In the genomic region with DNA sequence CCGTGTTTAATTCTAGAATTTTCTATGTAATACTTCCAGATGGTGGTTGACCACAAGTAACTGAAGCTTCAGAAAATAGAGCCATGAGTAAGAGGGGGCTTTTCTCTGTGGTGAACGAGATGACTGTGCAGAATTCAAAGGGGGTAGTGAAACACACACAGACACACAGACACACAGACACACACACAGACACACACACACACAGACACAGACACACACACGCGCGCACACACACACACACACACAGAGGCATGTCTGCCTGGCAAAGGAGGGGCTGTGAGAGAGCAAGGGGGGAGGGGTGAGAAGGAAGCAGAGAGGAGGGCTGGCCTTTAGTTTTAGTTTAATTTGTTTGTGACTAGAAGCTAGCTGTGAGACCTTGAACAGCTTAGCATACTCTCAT, we compare ENCODE assay signal across 19 mouse cellular contexts. TPM values are rescaled to one million over a fixed set of nuclear protein-coding genes. Genes with fewer than 3 reads are reported as not detected.
A peak's percentile ranks its signal among the peaks of the same experiment; 100 is the strongest.
DNase-seq lines count a peak whose midpoint lies in the region; ATAC-seq and TF ChIP-seq lines count a peak whose summit lies in the region.
"Had no signal": no experiment of that assay in that cellular context is flagged by ENCODE, and none has a peak within 500 bp of the region (broad histone marks: within the 10 kb centered on the region; RNA-seq: fewer than 3 reads in every experiment).

No protein-coding gene starts in this region.

- peak; percentile 3 for TF ChIP-seq RAD21 in CH12.LX (IDR thresholded peaks at IDR 0.05; ENCODE audit: low read depth, low read length)

- no peaks in the 10 kb centered on the region for H3K27me3 ChIP-seq in CH12.LX (replicated peaks)
- no peaks in the 10 kb centered on the region for H3K27me3 ChIP-seq in megakaryocyte, embryonic 14.5 days (replicated peaks)
- H3K27me3 ChIP-seq: embryonic facial prominence, embryonic 15.5 days; forebrain, embryonic 15.5 days; lung, embryonic 15.5 days; midbrain, embryonic 13.5 days had no signal

- DNase-seq in B cell, adult 2 months, result peak; percentile 37 to 45
- DNase-seq in CH12.LX (ENCODE audit: extremely low read depth), result peak; percentile 95
- no peak for DNase-seq in heart, adult 11 months
- no peak for DNase-seq in lung, postnatal 10 days
- no peak for DNase-seq in frontal cortex, adult 2 months (ENCODE audit: extremely low spot score in 1 of 2, low spot score in 1 of 2)
- DNase-seq: adrenal gland, postnatal 25 days; cerebellum, adult 11-12 months; heart, postnatal 10 days; kidney, adult 2 months had no signal

- peak overlapping the region; percentile 97; the same call in 1 of the 2 replicates for H3K4me2 ChIP-seq in CH12.LX (ENCODE audit: insufficient read depth, low read depth, poor library complexity, severe bottlenecking)
- H3K4me2 ChIP-seq: embryonic facial prominence, embryonic 15.5 days; forebrain, embryonic 15.5 days; lung, embryonic 15.5 days; midbrain, embryonic 13.5 days had no signal

- H3K9ac ChIP-seq in CH12.LX (ENCODE audit: insufficient read depth, low read depth), result no peak overlapping the region
- H3K9ac ChIP-seq: embryonic facial prominence, embryonic 15.5 days; forebrain, embryonic 15.5 days; lung, embryonic 15.5 days; midbrain, embryonic 13.5 days had no signal

- peaks cover 4 to 32% of the 10 kb centered on the region in 2 experiments; a peak in 3 of 4 replicates for H3K4me1 ChIP-seq in CH12.LX (ENCODE audit: control insufficient read depth in 1 of 2, insufficient read depth in 2 of 2)
- peaks cover 69% of the 10 kb centered on the region for H3K4me1 ChIP-seq in megakaryocyte, embryonic 14.5 days
- H3K4me1 ChIP-seq: embryonic facial prominence, embryonic 15.5 days; forebrain, embryonic 15.5 days; lung, embryonic 15.5 days; midbrain, embryonic 13.5 days had no signal

- ATAC-seq in hematopoietic stem cell, adult 5-6 weeks (replicated peaks in 1 of 2; ENCODE audit: insufficient read depth in 1 of 2, low FRiP score in 2 of 2, low TSS enrichment in 1 of 2, low read depth in 1 of 2, poor library complexity in 2 of 2, severe bottlenecking in 2 of 2), result peak; percentile 46 to 58
- ATAC-seq: forebrain, embryonic 15.5 days; midbrain, embryonic 13.5 days had no signal

- peak; percentile 99 for TF ChIP-seq EP300 in CH12.LX (IDR thresholded peaks at IDR 0.05; ENCODE audit: low read length)

- dilution Hi-C loops in CH12.LX (cut with MboI; ENCODE audit: extremely low pct_ligation_motif_present, extremely low pct_unique_long_range_greater_than_20kb, low sequenced_read_pairs), result no loop called here

- in situ Hi-C loops in CH12.LX (cut with MboI; ENCODE audit: low pct_ligation_motif_present, low pct_unique_long_range_greater_than_20kb, low sequenced_read_pairs), result no loop called here

- peak overlapping the region; percentile 97 for H3K27ac ChIP-seq in CH12.LX (ENCODE audit: insufficient read depth, low read depth)
- H3K27ac ChIP-seq: embryonic facial prominence, embryonic 15.5 days; forebrain, embryonic 15.5 days; lung, embryonic 15.5 days; midbrain, embryonic 13.5 days had no signal

- peaks cover 14% of the 10 kb centered on the region for H3K79me2 ChIP-seq in CH12.LX (replicated peaks; ENCODE audit: control insufficient read depth, extremely low read depth, insufficient read depth, poor library complexity, severe bottlenecking)

- peak; percentile 40; the same call in 1 of the 2 replicates for TF ChIP-seq POLR2A in CH12.LX (IDR thresholded peaks at IDR 0.05; ENCODE audit: low read depth, low read length)

- no peaks in the 10 kb centered on the region for H3K36me3 ChIP-seq in CH12.LX (replicated peaks in 1 of 2; ENCODE audit: control insufficient read depth in 1 of 2, insufficient read depth in 1 of 2, low read length in 1 of 2)
- H3K36me3 ChIP-seq in megakaryocyte, embryonic 14.5 days (replicated peaks; ENCODE audit: low read length), result no peaks in the 10 kb centered on the region
- H3K36me3 ChIP-seq: embryonic facial prominence, embryonic 15.5 days; forebrain, embryonic 15.5 days; lung, embryonic 15.5 days; midbrain, embryonic 13.5 days had no signal

- no peaks in the 10 kb centered on the region for H3K9me3 ChIP-seq in CH12.LX (replicated peaks; ENCODE audit: low read length)
- no peaks in the 10 kb centered on the region for H3K9me3 ChIP-seq in megakaryocyte, embryonic 14.5 days
- H3K9me3 ChIP-seq: embryonic facial prominence, embryonic 15.5 days; forebrain, embryonic 15.5 days; lung, embryonic 15.5 days; midbrain, embryonic 13.5 days had no signal

- no peak for TF ChIP-seq CTCF in CH12.LX (conservative IDR thresholded peaks at IDR 0.05 in 1 of 2, IDR thresholded peaks at IDR 0.05 in 1 of 2; ENCODE audit: low read depth in 2 of 2, low read length in 2 of 2)

- peak overlapping the region in 1 of 3 experiments; percentile 26 for H3K4me3 ChIP-seq in CH12.LX (replicated peaks in 1 of 3; ENCODE audit: low read depth in 2 of 3, low read length in 2 of 3, poor library complexity in 1 of 3)
- peak overlapping the region; percentile 82 for H3K4me3 ChIP-seq in megakaryocyte, embryonic 14.5 days (replicated peaks)
- H3K4me3 ChIP-seq: embryonic facial prominence, embryonic 15.5 days; forebrain, embryonic 15.5 days; lung, embryonic 15.5 days; midbrain, embryonic 13.5 days had no signal

TF ChIP-seq in CH12.LX, 34 proteins besides CTCF, POLR2A, EP300 and RAD21 (continues in another document):
- TF ChIP-seq ELF1 (IDR thresholded peaks at IDR 0.05; ENCODE audit: low read depth, low read length), result peak; percentile 58
- TF ChIP-seq MAX (IDR thresholded peaks at IDR 0.05; ENCODE audit: low read length), result peak; percentile 72
- no peak for TF ChIP-seq USF1 (IDR thresholded peaks at IDR 0.05; ENCODE audit: low read depth, low read length)
- TF ChIP-seq TBP (conservative IDR thresholded peaks at IDR 0.05; ENCODE audit: low read depth, low read length), result no peak
- TF ChIP-seq PAX5 (IDR thresholded peaks at IDR 0.05; ENCODE audit: low read length), result no peak
- TF ChIP-seq USF2 (conservative IDR thresholded peaks at IDR 0.05; ENCODE audit: low read depth, low read length), result no peak
- peak; percentile 97 for TF ChIP-seq JUND (conservative IDR thresholded peaks at IDR 0.05; ENCODE audit: low read depth, low read length)
- peak; percentile 94 for TF ChIP-seq BHLHE40 (IDR thresholded peaks at IDR 0.05; ENCODE audit: low read depth, low read length)
- TF ChIP-seq E2F4 (IDR thresholded peaks at IDR 0.05; ENCODE audit: insufficient replicate concordance, low read depth, low read length), result no peak
- TF ChIP-seq RCOR1 (conservative IDR thresholded peaks at IDR 0.05; ENCODE audit: low read depth, low read length), result peak; percentile 97
- TF ChIP-seq GABPA (IDR thresholded peaks at IDR 0.05; ENCODE audit: insufficient replicate concordance, low read depth, low read length), result peak; percentile 8; the same call in 1 of the 2 replicates
- TF ChIP-seq MYC (IDR thresholded peaks at IDR 0.05; ENCODE audit: low read depth, low read length), result peak; percentile 69; the same call in 1 of the 2 replicates
- TF ChIP-seq TCF12 (IDR thresholded peaks at IDR 0.05; ENCODE audit: low read depth, low read length), result peak; percentile 99
- no peak for TF ChIP-seq ZC3H11A (IDR thresholded peaks at IDR 0.05; ENCODE audit: low read depth, low read length)
- peak; percentile 58; the same call in 1 of the 2 replicates for TF ChIP-seq POLR2AphosphoS2 (IDR thresholded peaks at IDR 0.05; ENCODE audit: low read depth, low read length)
- peak; percentile 58 for TF ChIP-seq HCFC1 (IDR thresholded peaks at IDR 0.05; ENCODE audit: low read depth, low read length)
- TF ChIP-seq MEF2A (IDR thresholded peaks at IDR 0.05; ENCODE audit: borderline replicate concordance, low read depth, low read length), result peak; percentile 100
- peak; percentile 68; the same call in 1 of the 2 replicates for TF ChIP-seq CHD1 (IDR thresholded peaks at IDR 0.05; ENCODE audit: low read depth, low read length)
- peak; percentile 45 for TF ChIP-seq SMC3 (IDR thresholded peaks at IDR 0.05; ENCODE audit: low read depth, low read length)
- peak; percentile 94 for TF ChIP-seq ZNF384 (IDR thresholded peaks at IDR 0.05; ENCODE audit: low read depth, low read length)
- TF ChIP-seq JUN (IDR thresholded peaks at IDR 0.05; ENCODE audit: insufficient read depth, low read depth, low read length), result peak; percentile 98
- peak; percentile 71 for TF ChIP-seq MXI1 (IDR thresholded peaks at IDR 0.05; ENCODE audit: low read depth, low read length)
- peak; percentile 99 for TF ChIP-seq IRF4 (IDR thresholded peaks at IDR 0.05; ENCODE audit: low read depth, low read length)
- peak; percentile 99 for TF ChIP-seq ETS1 (conservative IDR thresholded peaks at IDR 0.05; ENCODE audit: low read depth, low read length)
- TF ChIP-seq KAT2A (IDR thresholded peaks at IDR 0.05; ENCODE audit: insufficient replicate concordance, low read length), result no peak
- TF ChIP-seq ZMIZ1 (IDR thresholded peaks at IDR 0.05; ENCODE audit: low read depth, low read length), result peak; percentile 70
- TF ChIP-seq SIN3A (IDR thresholded peaks at IDR 0.05; ENCODE audit: low read length), result peak; percentile 96
- TF ChIP-seq MAZ (IDR thresholded peaks at IDR 0.05; ENCODE audit: low read depth, low read length), result peak; percentile 100
- peak; percentile 97 for TF ChIP-seq CHD2 (IDR thresholded peaks at IDR 0.05; ENCODE audit: low read length)

RNA-seq across cellular contexts. Expression of gene Glipr1, which starts 1.9 kb away (rescaled TPM):
- 341 and 362 TPM in 2 replicates for total RNA-seq in CH12.LX (2012; rRNA removed)
- 907 and 1,004 TPM in 2 replicates for total RNA-seq in CH12.LX (2014; rRNA removed)
- polyA plus RNA-seq in CH12.LX (2012; ENCODE audit: insufficient read length, low read depth), result 471 and 472 TPM in 2 replicates
- 334 and 380 TPM in 2 replicates for total RNA-seq in hematopoietic stem cell, adult 5-6 weeks (2017)
- polyA plus RNA-seq in megakaryocyte, embryonic 14.5 days (2012; ENCODE audit: insufficient read depth, low replicate concordance), result 2.8 and 4.5 TPM in 2 replicates
- polyA plus RNA-seq in frontal cortex, adult 2 months (2012; rRNA removed), result 1.8 and 2.2 TPM in 2 replicates

RNA-seq across cellular contexts. Expression of gene Krr1, which starts 28.1 kb away (rescaled TPM):
- total RNA-seq in CH12.LX (2012; rRNA removed) (56.9 and 72.5 TPM in 2 replicates), CH12.LX (2014; rRNA removed) (108 and 124 TPM in 2 replicates)
- 58.7 and 68.7 TPM in 2 replicates for polyA plus RNA-seq in CH12.LX (2012; ENCODE audit: insufficient read length, low read depth)
- 56.5 and 59.9 TPM in 2 replicates for total RNA-seq in hematopoietic stem cell, adult 5-6 weeks (2017)
- polyA plus RNA-seq in megakaryocyte, embryonic 14.5 days (2012; ENCODE audit: insufficient read depth, low replicate concordance), result 0.95 and 2.0 TPM in 2 replicates
- 26.4 and 30.3 TPM in 2 replicates for polyA plus RNA-seq in frontal cortex, adult 2 months (2012; rRNA removed)

RNA-seq across cellular contexts. Expression of gene Glipr1l1, which starts 59.4 kb away (rescaled TPM):
- total RNA-seq in CH12.LX (2012; rRNA removed), result not detected in 2 replicates
- not detected in 2 replicates for total RNA-seq in CH12.LX (2014; rRNA removed)
- not detected in 2 replicates for polyA plus RNA-seq in CH12.LX (2012; ENCODE audit: insufficient read length, low read depth)
- total RNA-seq in hematopoietic stem cell, adult 5-6 weeks (2017), result not detected in 2 replicates
- polyA plus RNA-seq in megakaryocyte, embryonic 14.5 days (2012; ENCODE audit: insufficient read depth, low replicate concordance), result not detected in 2 replicates
- not detected in 2 replicates for polyA plus RNA-seq in frontal cortex, adult 2 months (2012; rRNA removed)
- total RNA-seq: adrenal gland, postnatal 25 days; gastrocnemius, postnatal 4 days; heart, postnatal 10 days; left cerebral cortex, postnatal 10 days; neutrophil, adult 5-6 weeks had no signal
- polyA plus RNA-seq: embryonic facial prominence, embryonic 15.5 days; forebrain, embryonic 15.5 days; kidney, adult 2 months; lung, embryonic 15.5 days; midbrain, embryonic 13.5 days; stomach, embryonic 16.5 days had no signal

Comparison
In these comparisons a context has a peak if more than half of its experiments do, and no peak if none do; other contexts are left out.
1. DNase-seq: peak in B cell, adult 2 months (2 of 2) and CH12.LX (single experiment); none in heart, adult 11 months (single experiment), lung, postnatal 10 days (single experiment) and frontal cortex, adult 2 months (0 of 2).
2. RNA of gene Glipr1, which starts 1.9 kb away (polyA plus RNA-seq): 471 to 472 TPM in CH12.LX; 2.8 to 4.5 TPM in megakaryocyte, embryonic 14.5 days and 1.8 to 2.2 TPM in frontal cortex, adult 2 months; every median in the first group is over 10 times any median in the second.